Mouse (Mus musculus) hindbrain, embryonic 15.5 days (tissue): ENCODE measurements around the gene B4galnt4. TPM values are rescaled to one million over a fixed set of nuclear protein-coding genes. Genes with fewer than 3 reads are reported as not detected.
A peak's percentile ranks its signal among the peaks of the same experiment; 100 is the strongest.

ENCODE experiments used
- ATAC-seq: fragments of 200-750 bp; cut with Nextera tagmentation; 2 replicates; pipeline ENCODE4 v1.8.0; 2017; ENCODE audit warnings: low read depth, moderate number of reproducible peaks, moderate TSS enrichment; ENCODE audit not compliant: low FRiP score
- H3K27ac ChIP-seq: fragments of 300-500 bp; sonication (generic); replicated peaks from 2 replicates; pipeline ENCODE4 v1.5.1; 2015; ENCODE audit warnings: mild to moderate bottlenecking, inconsistent platforms
- H3K27me3 ChIP-seq: fragments of 300-500 bp; sonication (generic); 2 replicates; pipeline ENCODE4 v1.6.1; 2015; ENCODE audit warnings: control low read depth, inconsistent platforms
- H3K36me3 ChIP-seq: fragments of 300-500 bp; sonication (generic); 2 replicates; pipeline ENCODE4 v1.6.1; 2015; ENCODE audit warnings: control low read depth, inconsistent platforms
- H3K4me1 ChIP-seq: fragments of 300-500 bp; sonication (generic); replicated peaks from 2 replicates; pipeline ENCODE4 v1.6.1; 2015; ENCODE audit warnings: control low read depth, inconsistent platforms
- H3K4me2 ChIP-seq: fragments of 300-500 bp; sonication (generic); 2 replicates; pipeline ENCODE4 v1.6.1; 2015; ENCODE audit warnings: moderate library complexity, mild to moderate bottlenecking, inconsistent platforms
- H3K4me3 ChIP-seq: fragments of 300-500 bp; sonication (generic); 2 replicates; pipeline ENCODE4 v1.5.1; 2015; ENCODE audit warnings: mild to moderate bottlenecking, inconsistent platforms
- H3K9ac ChIP-seq: fragments of 300-500 bp; sonication (generic); 2 replicates; pipeline ENCODE4 v1.6.1; 2015; ENCODE audit warnings: inconsistent platforms
- H3K9me3 ChIP-seq: fragments of 300-500 bp; sonication (generic); 2 replicates; pipeline ENCODE4 v1.6.1; 2016; ENCODE audit warnings: control low read depth, inconsistent platforms
- WGBS: fragments of 180-500 bp; shearing (Covaris S2); methylation state at CpG from one replicate; pipeline ENCODE4 v1.1.7; 2015; 5-methylcytosine and 5-hydroxymethylcytosine counted together
- polyA plus RNA-seq: library from polyadenylated mRNA; unstranded; fragments of >200 nt; fragmentation: Nextera tagmentation; extraction: Ambion mirVana; gene quantifications from 2 replicates; pipeline ENCODE4 v1.2.1, GENCODE M21; 2015

Gene B4galnt4
- polyA plus RNA-seq, 1 experiment from 2014 or later: 57.3 TPM

DNA sequence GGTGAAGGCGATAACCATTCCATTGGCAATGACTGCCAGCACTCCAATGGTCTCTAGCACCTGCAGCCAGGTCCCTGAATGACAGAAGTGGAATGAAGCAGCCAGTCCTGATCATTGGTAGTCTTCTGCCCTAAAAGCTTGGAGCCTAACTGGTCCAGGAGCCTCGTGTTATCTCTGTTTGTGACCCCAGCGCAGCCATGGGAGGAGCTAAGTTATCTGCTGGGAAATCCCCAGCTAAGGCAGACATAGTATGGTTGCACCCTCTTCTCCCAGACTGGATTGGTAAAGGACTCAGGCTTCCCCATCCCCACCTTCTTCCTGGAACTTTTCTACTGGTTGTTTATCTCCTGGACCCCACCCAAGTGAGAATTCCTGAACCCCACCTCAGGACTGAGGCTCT is 42.3 kb downstream of the B4galnt4 start:
- no peak for ATAC-seq
- Histone ChIP-seq H3K27ac (no peak overlapping the region), H3K4me1 (peaks cover 13% of the 10 kb centered on the region), H3K9ac (no peak overlapping the region), H3K9me3 (no peaks in the 10 kb centered on the region), H3K4me2 (no peak overlapping the region), H3K27me3 (peaks cover 38% of the 10 kb centered on the region), H3K36me3 (no peaks in the 10 kb centered on the region), H3K4me3 (no peak overlapping the region)
- WGBS: 80% methylated on average over 3 of the region's 3 CpGs

DNA sequence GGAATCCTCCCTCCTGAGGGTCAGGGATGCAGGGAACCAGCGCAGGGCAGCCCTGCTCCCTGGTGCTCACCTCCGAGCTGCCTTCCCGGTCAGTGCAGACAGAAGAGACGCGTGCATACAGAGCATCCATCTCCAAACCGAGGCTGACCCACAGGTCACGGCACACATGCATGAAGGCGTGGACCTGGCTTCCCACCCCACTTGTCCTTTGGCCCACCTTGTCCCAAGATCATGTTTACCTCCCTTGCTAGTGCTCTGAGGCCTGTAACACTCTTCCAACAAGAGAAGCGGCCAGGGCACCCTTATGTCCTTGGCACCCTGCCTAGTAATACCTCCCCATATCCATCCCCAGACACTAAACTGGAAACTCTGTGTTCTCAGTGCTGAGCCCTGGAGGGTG is 55.0 kb downstream of the B4galnt4 start:
- 92% methylated on average over 9 of the region's 9 CpGs for WGBS

DNA sequence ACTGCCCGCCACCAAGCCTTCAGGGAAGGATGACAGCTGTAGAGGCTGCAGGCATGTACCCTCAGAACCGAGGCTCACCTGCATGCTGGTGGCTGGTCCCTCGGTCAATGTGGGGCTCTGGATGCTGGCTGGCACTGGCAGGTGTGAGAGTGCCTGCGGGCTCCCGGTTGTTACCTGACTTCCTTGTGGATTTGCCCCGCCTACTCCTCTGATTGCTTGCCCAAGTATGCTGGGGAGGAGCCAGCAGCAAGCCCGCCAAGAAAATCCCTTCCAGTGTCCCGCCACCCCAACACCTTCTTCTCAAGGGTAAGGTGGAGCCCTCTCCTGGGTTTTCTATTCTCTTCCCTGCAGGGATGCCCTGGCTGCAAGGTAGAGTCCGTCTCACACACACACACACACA is 56.7 kb downstream of the B4galnt4 start, which contains the start of gene Ano9:
Ano9 (minus strand) TSS at position 171 of the 400 bp plus-strand sequence.
- no peak within 1 kb of the TSS for H3K9ac ChIP-seq
- ATAC-seq: no peak
- no peak within 1 kb of the TSS for H3K4me3 ChIP-seq
- no peaks in the 10 kb centered on the region for H3K9me3 ChIP-seq
- peaks cover 9% of the 10 kb centered on the region for H3K27me3 ChIP-seq
- 0 out of 2 replicates have a peak within 1 kb of the TSS, but pooled peaks have one; percentile 11 for H3K4me2 ChIP-seq
- H3K36me3 ChIP-seq: no peaks in the 10 kb centered on the region
- H3K4me1 ChIP-seq: no peaks in the 10 kb centered on the region
- H3K27ac ChIP-seq: no peak within 1 kb of the TSS
- WGBS: 11% methylated on average over 9 of the region's 9 CpGs

More for the DNA sequence above, 55.0 kb downstream of the B4galnt4 start:
- no peak for ATAC-seq
- no peak overlapping the region for H3K27ac ChIP-seq
- H3K36me3 ChIP-seq: no peaks in the 10 kb centered on the region
- no peaks in the 10 kb centered on the region for H3K4me1 ChIP-seq
- H3K4me3 ChIP-seq: no peak overlapping the region
- peaks cover 9% of the 10 kb centered on the region for H3K27me3 ChIP-seq
- H3K9me3 ChIP-seq: no peaks in the 10 kb centered on the region
- H3K4me2 ChIP-seq: no peak overlapping the region
- H3K9ac ChIP-seq: no peak overlapping the region

DNA sequence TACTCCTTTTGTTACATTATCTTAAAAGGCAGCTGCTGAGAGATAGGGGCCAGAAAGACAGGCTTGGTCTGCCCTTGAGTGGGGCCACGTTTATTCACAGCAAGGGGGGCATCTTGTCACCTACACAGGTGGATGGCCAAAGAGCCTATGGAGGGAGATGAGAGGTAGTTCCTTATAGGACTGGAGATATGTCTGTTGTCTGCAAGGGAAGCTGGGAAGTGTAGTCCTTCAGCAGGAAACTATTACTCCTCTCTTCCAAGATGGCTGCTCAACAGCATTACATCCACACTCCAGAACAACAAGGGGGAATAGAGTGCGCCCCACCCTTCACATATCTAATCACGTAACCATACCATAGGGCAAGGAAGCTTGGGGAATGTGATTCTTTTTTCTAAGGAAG is 58.6 kb downstream of the B4galnt4 start:
- WGBS: 74% methylated on average over 3 of the region's 3 CpGs
- Histone ChIP-seq H3K9me3 (no peaks in the 10 kb centered on the region), H3K4me3 (no peak overlapping the region), H3K4me2 (no peak overlapping the region), H3K4me1 (peaks cover 6% of the 10 kb centered on the region; the same call in 1 of the 2 replicates), H3K27me3 (peaks cover 9% of the 10 kb centered on the region), H3K36me3 (no peaks in the 10 kb centered on the region), H3K27ac (no peak overlapping the region), H3K9ac (no peak overlapping the region)
- no peak for ATAC-seq

DNA sequence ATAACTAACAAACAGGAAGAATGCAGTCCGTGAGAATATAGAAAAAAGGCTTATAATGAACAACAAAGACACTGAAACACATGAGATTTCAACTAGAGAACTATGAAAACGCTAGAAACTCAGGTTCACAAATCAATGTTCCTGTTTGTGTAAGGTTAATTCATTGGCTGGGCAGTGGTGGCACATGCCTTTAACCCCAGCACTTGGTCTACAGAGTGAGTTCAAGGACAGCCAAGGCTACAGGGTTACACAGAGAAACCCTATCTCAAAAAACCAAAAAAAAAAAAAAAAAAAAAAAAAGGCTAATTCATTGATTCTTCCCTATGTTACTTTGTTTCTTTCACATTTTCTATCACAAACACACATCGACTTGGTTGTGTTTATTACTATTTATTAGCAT is 59.7 kb downstream of the B4galnt4 start:
- Histone ChIP-seq H3K36me3 (no peaks in the 10 kb centered on the region), H3K27me3 (peaks cover 9% of the 10 kb centered on the region), H3K9ac (no peak overlapping the region), H3K27ac (no peak overlapping the region), H3K4me1 (peaks cover 6% of the 10 kb centered on the region; the same call in 1 of the 2 replicates), H3K4me3 (no peak overlapping the region), H3K9me3 (no peaks in the 10 kb centered on the region), H3K4me2 (no peak overlapping the region)
- no peak for ATAC-seq
- WGBS: 82% methylated on average over 3 of the region's 3 CpGs

DNA sequence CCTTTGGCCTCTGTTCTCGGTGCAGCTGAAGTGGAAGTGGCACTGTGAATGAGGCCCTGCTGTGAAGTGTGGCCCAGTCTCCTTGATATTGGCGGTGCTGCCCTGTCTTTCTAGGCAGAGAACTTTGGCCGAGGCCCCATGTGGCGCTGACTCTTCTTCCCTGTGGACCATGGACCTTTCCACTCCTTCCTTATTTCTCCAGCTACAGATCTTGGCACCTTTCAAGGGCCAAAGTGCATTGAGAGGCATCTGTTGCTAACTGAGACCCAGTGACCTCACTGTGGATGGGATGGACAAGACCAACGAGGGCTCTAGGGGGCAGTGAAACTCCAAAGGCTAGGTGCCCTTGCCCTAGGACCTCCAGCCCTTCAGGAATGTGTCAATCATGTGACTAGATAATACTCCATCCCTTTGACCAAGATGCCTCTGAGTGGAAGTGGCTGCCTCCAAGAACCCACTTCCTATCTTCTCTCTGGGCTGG is 60.2 kb downstream of the B4galnt4 start:
- Histone ChIP-seq H3K9me3 (no peaks in the 10 kb centered on the region), H3K27ac (no peak overlapping the region), H3K9ac (no peak overlapping the region), H3K4me3 (no peak overlapping the region), H3K27me3 (peaks cover 9% of the 10 kb centered on the region), H3K4me2 (no peak overlapping the region), H3K36me3 (no peaks in the 10 kb centered on the region), H3K4me1 (peaks cover 6% of the 10 kb centered on the region; the same call in 1 of the 2 replicates)
- 73% methylated on average over 5 of the region's 5 CpGs for WGBS
- ATAC-seq: no peak

Other genes starting within 250 kb of the B4galnt4 start
- 27.1 and 28.3 TPM in 2 replicates for gene Zfp941, start 238.9 kb upstream of the B4galnt4 start, polyA plus RNA-seq
- 0.25 TPM in 2 replicates for gene Urah, start 226.1 kb upstream of the B4galnt4 start, polyA plus RNA-seq
- gene Scgb1c1, start 215.6 kb upstream of the B4galnt4 start, polyA plus RNA-seq: not detected in 2 replicates
- gene Odf3, start 213.3 kb upstream of the B4galnt4 start, polyA plus RNA-seq: not detected in 2 replicates
- gene Gm45785, start 204.8 kb upstream of the B4galnt4 start, polyA plus RNA-seq: not detected in 2 replicates
- 97.6 and 104 TPM in 2 replicates for gene Ric8a, start 204.1 kb upstream of the B4galnt4 start, polyA plus RNA-seq
- gene Bet1l, start 203.5 kb upstream of the B4galnt4 start, polyA plus RNA-seq: 38.0 and 44.3 TPM in 2 replicates
- gene Psmd13, start 179.1 kb upstream of the B4galnt4 start, polyA plus RNA-seq: 245 and 259 TPM in 2 replicates
- 56.4 and 60.5 TPM in 2 replicates for gene Sirt3, start 178.8 kb upstream of the B4galnt4 start, polyA plus RNA-seq
- not detected in 2 replicates for gene Cox8b, start 160.7 kb upstream of the B4galnt4 start, polyA plus RNA-seq
- 0.67 and 0.88 TPM in 2 replicates for gene Nlrp6, start 140.2 kb upstream of the B4galnt4 start, polyA plus RNA-seq
- 9.1 TPM in 2 replicates for gene Pgghg, start 119.7 kb upstream of the B4galnt4 start, polyA plus RNA-seq
- gene Ifitm5, start 110.8 kb upstream of the B4galnt4 start, polyA plus RNA-seq: 0.75 and 0.82 TPM in 2 replicates
- gene Gm45717, start 105.2 kb upstream of the B4galnt4 start, polyA plus RNA-seq: not detected in 2 replicates
- 190 and 193 TPM in 2 replicates for gene Ifitm2, start 105.1 kb upstream of the B4galnt4 start, polyA plus RNA-seq
- 16.6 and 19.9 TPM in 2 replicates for gene Ifitm1, start 93.9 kb upstream of the B4galnt4 start, polyA plus RNA-seq
- 36.8 and 54.6 TPM in 2 replicates for gene Ifitm3, start 50.3 kb upstream of the B4galnt4 start, polyA plus RNA-seq
- gene Ifitm6, start 43.2 kb upstream of the B4galnt4 start, polyA plus RNA-seq: 0.79 and 1.7 TPM in 2 replicates
- gene Gm17387, start 32.0 kb upstream of the B4galnt4 start, polyA plus RNA-seq: not detected in 2 replicates
- gene Pkp3, start 17.1 kb downstream of the B4galnt4 start, polyA plus RNA-seq: 0.25 and 0.29 TPM in 2 replicates
- gene Sigirr, start 39.5 kb downstream of the B4galnt4 start, polyA plus RNA-seq: 3.2 and 3.3 TPM in 2 replicates
- gene Ano9, start 56.7 kb downstream of the B4galnt4 start, polyA plus RNA-seq: 0.41 and 0.47 TPM in 2 replicates
- 80.2 and 97.6 TPM in 2 replicates for gene Ptdss2, start 61.3 kb downstream of the B4galnt4 start, polyA plus RNA-seq
- gene Rnh1, start 111.8 kb downstream of the B4galnt4 start, polyA plus RNA-seq: 49.5 and 53.2 TPM in 2 replicates
- gene Hras, start 132.9 kb downstream of the B4galnt4 start, polyA plus RNA-seq: 182 and 186 TPM in 2 replicates
- 8.8 and 11.2 TPM in 2 replicates for gene Lrrc56, start 133.1 kb downstream of the B4galnt4 start, polyA plus RNA-seq
- 0.68 and 0.70 TPM in 2 replicates for gene Lmntd2, start 153.0 kb downstream of the B4galnt4 start, polyA plus RNA-seq
- gene Rassf7, start 154.8 kb downstream of the B4galnt4 start, polyA plus RNA-seq: 24.5 and 25.7 TPM in 2 replicates
- gene Phrf1, start 167.7 kb downstream of the B4galnt4 start, polyA plus RNA-seq: 66.1 and 71.7 TPM in 2 replicates
- 1.5 and 6.1 TPM in 2 replicates for gene Irf7, start 205.4 kb downstream of the B4galnt4 start, polyA plus RNA-seq
- not detected in 2 replicates for gene Cdhr5, start 215.7 kb downstream of the B4galnt4 start, polyA plus RNA-seq
- gene Sct, start 218.0 kb downstream of the B4galnt4 start, polyA plus RNA-seq: 2.8 and 4.1 TPM in 2 replicates
- gene Drd4, start 230.9 kb downstream of the B4galnt4 start, polyA plus RNA-seq: 0.64 and 0.90 TPM in 2 replicates